Mouse (Mus musculus): ENCODE data around the gene Rnd1. TPM values are rescaled to one million over a fixed set of nuclear protein-coding genes. Genes with fewer than 3 reads are reported as not detected.

Rnd1 gene
- polyA plus RNA-seq, 1 experiment from 2014 or later = 0.75 TPM

DNA sequence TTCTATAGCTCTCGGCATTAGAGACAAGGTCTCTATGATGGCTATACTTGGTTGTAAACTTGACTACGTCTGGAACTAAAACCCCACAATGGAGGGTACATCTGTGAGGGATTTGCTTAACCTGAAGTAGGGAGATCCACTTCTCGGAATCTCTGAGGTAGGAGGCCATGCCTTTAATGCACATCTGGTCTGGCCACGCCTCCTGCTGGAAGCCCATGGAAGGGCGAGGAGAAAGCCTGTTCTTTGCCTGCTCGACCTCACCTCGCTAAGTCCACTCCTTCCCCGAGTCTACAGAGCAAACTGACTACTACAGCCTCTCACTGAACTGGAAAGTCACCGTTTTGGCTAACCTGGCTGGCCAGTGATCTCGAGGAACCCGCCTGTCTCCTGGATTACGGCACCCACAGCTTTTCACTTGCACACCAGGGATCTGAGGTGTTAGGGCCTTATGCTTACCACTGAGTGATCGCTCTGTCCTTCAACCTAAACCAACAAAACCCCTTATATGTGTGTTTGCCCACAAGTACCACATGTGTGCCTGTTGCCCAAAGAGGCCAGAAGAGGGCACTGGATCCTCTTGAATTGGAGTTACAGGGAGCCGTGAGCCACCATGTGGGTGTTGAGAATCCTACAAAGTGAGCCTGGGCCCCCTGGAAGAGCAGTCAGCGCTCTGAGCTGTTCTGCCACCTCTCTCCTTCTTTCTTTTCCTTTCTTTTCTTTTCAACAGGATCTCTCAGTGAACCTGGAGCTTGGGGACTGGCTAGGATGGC is 20.1 kb downstream of the Rnd1 start:
- Histone ChIP-seq H3K27ac (ENCODE audit: low read length) (no peak overlapping the region), H3K9ac (replicated peaks; ENCODE audit: low read depth, low read length) (no peak overlapping the region), H3K36me3 (ENCODE audit: control insufficient read depth, insufficient read depth, low read length) (peaks cover 61% of the 10 kb centered on the region), H3K4me3 (ENCODE audit: low read depth, low read length) (no peak overlapping the region), H3K27me3 (ENCODE audit: control insufficient read depth, insufficient read depth, low read length) (no peaks in the 10 kb centered on the region), H3K9me3 (ENCODE audit: control insufficient read depth, low read depth, low read length) (no peaks in the 10 kb centered on the region), H3K4me1 (ENCODE audit: control insufficient read depth, insufficient read depth, low read length) (peaks cover 4% of the 10 kb centered on the region; the same call in 1 of the 2 replicates), H3K4me2 (replicated peaks; ENCODE audit: low read depth, low read length) (no peak overlapping the region)
- 81% methylated on average over 15 of the region's 15 CpGs for WGBS
- ATAC-seq (ENCODE audit: insufficient number of reproducible peaks, insufficient read depth, low FRiP score, low read depth) = no peak

DNA sequence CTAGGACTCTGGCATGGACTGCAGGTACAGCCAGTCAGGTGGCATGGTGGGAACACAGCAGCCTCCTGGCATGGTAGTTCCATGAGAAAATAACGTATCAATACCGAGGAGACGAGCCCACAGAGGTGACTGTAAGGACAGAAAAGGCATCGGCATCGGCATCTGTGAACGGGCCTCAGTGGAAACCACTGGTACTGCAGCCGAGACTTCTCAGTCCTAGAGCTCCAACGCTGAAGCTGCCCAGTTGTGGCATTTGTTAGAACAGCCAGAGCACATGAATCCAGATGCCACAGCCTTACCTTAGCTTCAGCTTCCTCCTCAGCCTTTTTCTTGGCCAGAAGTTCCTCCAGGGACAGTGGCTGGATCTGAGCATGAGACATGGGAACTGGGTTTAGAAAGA is 25.1 kb downstream of the Rnd1 start:
- 94% methylated on average over 8 of the region's 8 CpGs for WGBS
- H3K4me2 ChIP-seq (replicated peaks; ENCODE audit: low read depth, low read length) = no peak overlapping the region
- peaks cover 90% of the 10 kb centered on the region for H3K36me3 ChIP-seq (ENCODE audit: control insufficient read depth, insufficient read depth, low read length)
- no peaks in the 10 kb centered on the region for H3K27me3 ChIP-seq (ENCODE audit: control insufficient read depth, insufficient read depth, low read length)
- no peaks in the 10 kb centered on the region for H3K9me3 ChIP-seq (ENCODE audit: control insufficient read depth, low read depth, low read length)
- no peak overlapping the region for H3K4me3 ChIP-seq (ENCODE audit: low read depth, low read length)
- ATAC-seq (ENCODE audit: insufficient number of reproducible peaks, insufficient read depth, low FRiP score, low read depth) = no peak
- H3K4me1 ChIP-seq (ENCODE audit: control insufficient read depth, insufficient read depth, low read length) = no peaks in the 10 kb centered on the region
- H3K9ac ChIP-seq (replicated peaks; ENCODE audit: low read depth, low read length) = no peak overlapping the region
- H3K27ac ChIP-seq (ENCODE audit: low read length) = no peak overlapping the region

DNA sequence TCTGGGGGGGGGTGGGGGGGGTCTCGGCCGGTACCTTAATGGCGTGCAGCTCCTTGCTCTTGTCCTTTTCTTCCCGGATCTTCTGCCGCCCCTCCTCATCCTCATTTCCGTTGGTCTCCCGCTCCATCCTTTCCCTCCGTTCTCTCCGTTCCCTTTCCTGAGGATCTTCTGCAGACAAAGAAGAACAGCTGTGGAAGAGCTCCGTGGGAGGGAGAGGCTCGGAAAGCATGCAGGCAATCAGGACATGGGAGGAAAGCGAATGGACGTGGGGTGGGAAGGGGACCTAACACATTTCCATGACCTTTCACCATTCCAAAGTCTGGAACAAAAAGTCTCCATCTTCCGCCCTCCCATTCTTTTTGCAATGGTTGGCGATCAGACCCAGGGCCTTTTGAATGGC is 25.8 kb downstream of the Rnd1 start:
- Histone ChIP-seq H3K9ac (replicated peaks; ENCODE audit: low read depth, low read length) (no peak overlapping the region), H3K4me1 (ENCODE audit: control insufficient read depth, insufficient read depth, low read length) (no peaks in the 10 kb centered on the region), H3K27me3 (ENCODE audit: control insufficient read depth, insufficient read depth, low read length) (no peaks in the 10 kb centered on the region), H3K4me2 (replicated peaks; ENCODE audit: low read depth, low read length) (no peak overlapping the region), H3K27ac (ENCODE audit: low read length) (no peak overlapping the region), H3K4me3 (ENCODE audit: low read depth, low read length) (no peak overlapping the region), H3K36me3 (ENCODE audit: control insufficient read depth, insufficient read depth, low read length) (peaks cover 90% of the 10 kb centered on the region), H3K9me3 (ENCODE audit: control insufficient read depth, low read depth, low read length) (no peaks in the 10 kb centered on the region)
- no peak for ATAC-seq (ENCODE audit: insufficient number of reproducible peaks, insufficient read depth, low FRiP score, low read depth)
- 92% methylated on average over 15 of the region's 15 CpGs for WGBS

DNA sequence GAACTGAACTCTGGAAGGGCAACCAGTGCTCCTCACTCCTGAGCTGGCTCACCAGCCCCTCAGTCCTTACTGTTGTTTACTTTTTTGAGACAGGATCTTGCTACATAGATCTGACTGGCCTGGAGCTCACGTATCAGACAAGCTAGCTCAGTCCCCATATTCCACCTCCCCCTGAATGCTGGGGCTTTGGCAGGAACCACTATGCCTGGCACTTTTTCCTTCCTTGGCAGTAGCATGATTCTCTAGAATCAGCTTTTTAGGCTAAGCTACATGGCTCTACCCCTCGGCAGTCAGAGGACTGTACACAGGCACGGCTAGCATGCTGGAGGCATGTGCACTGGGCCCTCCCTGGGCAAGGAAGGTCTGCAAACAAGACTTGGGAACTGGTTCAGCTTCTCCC is 29.2 kb downstream of the Rnd1 start:
- ATAC-seq (ENCODE audit: insufficient number of reproducible peaks, insufficient read depth, low FRiP score, low read depth) = no peak
- Histone ChIP-seq H3K9me3 (ENCODE audit: control insufficient read depth, low read depth, low read length) (no peaks in the 10 kb centered on the region), H3K4me2 (replicated peaks; ENCODE audit: low read depth, low read length) (no peak overlapping the region), H3K36me3 (ENCODE audit: control insufficient read depth, insufficient read depth, low read length) (peaks cover 94% of the 10 kb centered on the region), H3K27me3 (ENCODE audit: control insufficient read depth, insufficient read depth, low read length) (no peaks in the 10 kb centered on the region), H3K4me3 (ENCODE audit: low read depth, low read length) (no peak overlapping the region), H3K27ac (ENCODE audit: low read length) (no peak overlapping the region), H3K9ac (replicated peaks; ENCODE audit: low read depth, low read length) (no peak overlapping the region), H3K4me1 (ENCODE audit: control insufficient read depth, insufficient read depth, low read length) (no peaks in the 10 kb centered on the region)
- WGBS = 84% methylated on average over 3 of the region's 3 CpGs

DNA sequence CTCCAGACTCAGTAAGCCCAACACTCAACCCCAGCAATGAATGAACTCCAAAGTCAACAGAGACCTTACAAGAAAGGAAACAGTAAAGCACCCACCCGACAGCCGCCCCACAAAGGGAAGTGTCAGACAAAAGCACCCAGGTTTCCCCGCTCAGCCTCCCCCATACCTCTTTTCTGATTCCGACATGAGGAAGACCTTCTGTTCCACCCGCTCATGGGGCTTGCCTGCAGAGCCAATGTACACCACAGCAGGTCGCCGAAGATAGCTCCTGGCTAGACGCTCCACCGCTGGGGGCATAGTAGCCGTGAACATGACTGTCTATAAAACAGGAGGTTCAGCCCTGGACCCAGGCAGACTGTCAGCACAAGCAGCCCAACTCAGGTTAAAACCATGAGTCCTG is 30.0 kb downstream of the Rnd1 start:
- WGBS = 86% methylated on average over 10 of the region's 10 CpGs
- H3K27ac ChIP-seq (ENCODE audit: low read length) = no peak overlapping the region
- no peaks in the 10 kb centered on the region for H3K9me3 ChIP-seq (ENCODE audit: control insufficient read depth, low read depth, low read length)
- H3K27me3 ChIP-seq (ENCODE audit: control insufficient read depth, insufficient read depth, low read length) = no peaks in the 10 kb centered on the region
- no peak overlapping the region for H3K4me2 ChIP-seq (replicated peaks; ENCODE audit: low read depth, low read length)
- H3K4me3 ChIP-seq (ENCODE audit: low read depth, low read length) = no peak overlapping the region
- no peaks in the 10 kb centered on the region for H3K4me1 ChIP-seq (ENCODE audit: control insufficient read depth, insufficient read depth, low read length)
- H3K36me3 ChIP-seq (ENCODE audit: control insufficient read depth, insufficient read depth, low read length) = peaks cover 94% of the 10 kb centered on the region
- H3K9ac ChIP-seq (replicated peaks; ENCODE audit: low read depth, low read length) = no peak overlapping the region
- no peak for ATAC-seq (ENCODE audit: insufficient number of reproducible peaks, insufficient read depth, low FRiP score, low read depth)

DNA sequence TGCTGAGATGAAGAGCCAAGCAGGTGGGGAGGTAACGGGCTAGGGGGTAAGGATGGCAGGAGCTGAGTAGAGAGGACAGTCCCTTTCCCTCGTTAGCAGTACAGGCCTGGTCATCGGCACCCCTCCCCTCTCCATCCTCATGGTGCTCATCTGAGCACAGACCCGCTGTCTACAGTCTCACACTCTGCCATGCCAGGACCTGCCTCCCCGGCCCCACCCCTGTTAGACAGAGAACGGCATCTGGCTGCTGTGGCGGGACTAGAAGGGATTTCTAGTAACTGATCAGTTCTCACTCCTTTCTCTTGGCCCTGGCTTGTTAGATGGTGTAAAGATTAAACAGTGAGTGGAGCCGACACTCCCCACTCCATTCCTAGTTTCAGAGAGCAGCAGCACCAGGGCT is 30.5 kb downstream of the Rnd1 start:
- peaks cover 91% of the 10 kb centered on the region for H3K36me3 ChIP-seq (ENCODE audit: control insufficient read depth, insufficient read depth, low read length)
- no peak overlapping the region for H3K9ac ChIP-seq (replicated peaks; ENCODE audit: low read depth, low read length)
- H3K4me2 ChIP-seq (replicated peaks; ENCODE audit: low read depth, low read length) = no peak overlapping the region
- H3K9me3 ChIP-seq (ENCODE audit: control insufficient read depth, low read depth, low read length) = no peaks in the 10 kb centered on the region
- no peaks in the 10 kb centered on the region for H3K4me1 ChIP-seq (ENCODE audit: control insufficient read depth, insufficient read depth, low read length)
- WGBS = 77% methylated on average over 8 of the region's 8 CpGs
- H3K27me3 ChIP-seq (ENCODE audit: control insufficient read depth, insufficient read depth, low read length) = no peaks in the 10 kb centered on the region
- no peak overlapping the region for H3K27ac ChIP-seq (ENCODE audit: low read length)
- no peak for ATAC-seq (ENCODE audit: insufficient number of reproducible peaks, insufficient read depth, low FRiP score, low read depth)
- H3K4me3 ChIP-seq (ENCODE audit: low read depth, low read length) = no peak overlapping the region

DNA sequence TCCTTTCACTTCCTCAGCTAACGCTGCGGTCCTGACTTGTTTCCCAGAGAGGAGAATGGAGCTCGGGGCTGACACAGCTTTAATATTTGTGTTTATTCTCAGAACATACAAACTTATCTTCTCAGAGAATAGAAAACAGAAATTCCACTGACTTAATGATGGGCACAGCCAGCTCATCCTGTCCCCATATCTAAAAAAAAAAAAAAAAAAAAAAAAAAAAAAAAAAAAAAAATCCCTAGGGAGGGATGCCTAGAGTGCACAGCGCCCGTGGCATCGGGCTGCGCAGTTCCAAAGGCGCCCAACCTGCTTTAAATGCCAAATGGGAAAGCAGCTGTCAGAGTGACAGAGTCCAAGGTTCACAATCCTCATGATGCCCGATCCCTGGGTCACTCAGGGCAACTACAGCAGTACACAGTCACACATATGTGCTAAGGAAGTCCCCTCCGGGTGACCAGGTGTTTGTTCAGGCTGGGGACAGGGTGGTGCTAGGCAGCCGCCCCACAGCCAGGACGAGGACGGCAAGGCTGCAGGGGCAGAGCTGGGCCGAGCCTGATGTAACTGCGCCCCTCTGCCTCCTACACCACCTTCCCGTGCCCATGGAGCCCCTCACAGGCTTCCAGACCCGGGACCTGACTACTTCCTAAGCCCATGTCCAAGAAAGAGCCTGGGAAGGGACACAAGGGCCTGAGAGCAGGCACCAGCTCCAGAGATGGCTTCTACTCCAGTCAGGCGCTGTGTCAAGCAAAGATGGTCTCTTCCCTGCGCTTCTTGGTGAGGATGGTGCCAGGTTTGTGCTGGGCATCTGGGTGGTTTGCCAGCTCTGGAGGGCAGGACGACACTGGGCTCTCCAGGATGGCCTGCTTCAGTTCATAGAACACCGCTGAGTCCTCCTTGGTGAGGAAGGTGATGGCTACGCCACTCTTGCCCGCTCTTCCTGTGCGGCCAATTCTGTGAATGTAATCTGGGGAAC is 31.9 kb downstream of the Rnd1 start:
- 85% methylated on average over 24 of the region's 24 CpGs for WGBS
- Histone ChIP-seq H3K27ac (ENCODE audit: low read length) (no peak overlapping the region), H3K4me1 (ENCODE audit: control insufficient read depth, insufficient read depth, low read length) (no peaks in the 10 kb centered on the region), H3K4me3 (ENCODE audit: low read depth, low read length) (no peak overlapping the region), H3K9me3 (ENCODE audit: control insufficient read depth, low read depth, low read length) (no peaks in the 10 kb centered on the region), H3K36me3 (ENCODE audit: control insufficient read depth, insufficient read depth, low read length) (peaks cover 85% of the 10 kb centered on the region), H3K4me2 (replicated peaks; ENCODE audit: low read depth, low read length) (no peak overlapping the region), H3K9ac (replicated peaks; ENCODE audit: low read depth, low read length) (no peak overlapping the region), H3K27me3 (ENCODE audit: control insufficient read depth, insufficient read depth, low read length) (no peaks in the 10 kb centered on the region)
- ATAC-seq (ENCODE audit: insufficient number of reproducible peaks, insufficient read depth, low FRiP score, low read depth) = no peak

DNA sequence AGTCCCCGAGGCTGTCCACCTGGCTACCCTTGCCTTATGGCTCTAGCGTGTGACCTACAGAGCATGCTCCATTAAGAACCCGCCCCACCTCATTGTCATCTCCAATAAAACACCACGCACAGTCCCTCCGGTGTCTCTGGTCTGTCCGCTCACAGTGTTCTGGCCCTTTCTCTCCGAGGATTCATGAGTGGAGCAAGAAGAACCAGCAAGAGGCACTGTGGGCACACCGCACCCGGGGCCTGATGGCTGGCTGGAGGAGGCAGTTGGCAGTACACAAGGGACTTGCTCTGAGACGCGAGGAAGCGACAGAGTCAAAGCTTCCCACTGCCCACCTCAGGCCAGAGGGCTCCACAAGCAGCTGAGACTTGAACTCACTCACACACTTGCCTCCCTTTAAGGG is 32.9 kb downstream of the Rnd1 start:
- Histone ChIP-seq H3K9ac (replicated peaks; ENCODE audit: low read depth, low read length) (no peak overlapping the region), H3K27ac (ENCODE audit: low read length) (no peak overlapping the region), H3K27me3 (ENCODE audit: control insufficient read depth, insufficient read depth, low read length) (no peaks in the 10 kb centered on the region), H3K4me3 (ENCODE audit: low read depth, low read length) (no peak overlapping the region), H3K4me1 (ENCODE audit: control insufficient read depth, insufficient read depth, low read length) (no peaks in the 10 kb centered on the region), H3K9me3 (ENCODE audit: control insufficient read depth, low read depth, low read length) (no peaks in the 10 kb centered on the region), H3K4me2 (replicated peaks; ENCODE audit: low read depth, low read length) (no peak overlapping the region), H3K36me3 (ENCODE audit: control insufficient read depth, insufficient read depth, low read length) (peaks cover 83% of the 10 kb centered on the region)
- WGBS = 84% methylated on average over 12 of the region's 12 CpGs
- no peak for ATAC-seq (ENCODE audit: insufficient number of reproducible peaks, insufficient read depth, low FRiP score, low read depth)
